Mouse (Mus musculus) limb, embryonic 11.5 days (tissue): Measurements from ENCODE around the gene Casq2. TPM values are rescaled to one million over a fixed set of nuclear protein-coding genes. Genes with fewer than 3 reads are reported as not detected.
A peak's percentile ranks its signal among the peaks of the same experiment; 100 is the strongest.

Experiments used
- ATAC-seq: fragments of 200-750 bp; cut with Nextera tagmentation; 2 replicates; pipeline ENCODE4 v1.8.0; 2017; ENCODE audit warnings: low read depth; ENCODE audit not compliant: insufficient number of reproducible peaks, low FRiP score, low TSS enrichment
- DNase-seq: peaks from one replicate; pipeline ENCODE4 v3.0.0-alpha.2; 2015; ENCODE audit warnings: low spot score
- H3K27ac ChIP-seq: fragments of 300-500 bp; sonication (generic); replicated peaks from 2 replicates; pipeline ENCODE4 v1.5.1; 2014; ENCODE audit warnings: low read depth, mild to moderate bottlenecking, low read length
- H3K27me3 ChIP-seq: fragments of 300-500 bp; sonication (generic); 2 replicates; pipeline ENCODE4 v1.6.1; 2014; ENCODE audit warnings: mild to moderate bottlenecking, low read length, mixed read lengths; ENCODE audit not compliant: control insufficient read depth, insufficient read depth
- H3K36me3 ChIP-seq: fragments of 300-500 bp; sonication (generic); 2 replicates; pipeline ENCODE4 v1.6.1; 2014; ENCODE audit warnings: mild to moderate bottlenecking, low read length, moderate library complexity, mixed read lengths; ENCODE audit not compliant: control insufficient read depth, insufficient read depth
- H3K4me1 ChIP-seq: fragments of 300-500 bp; sonication (generic); 2 replicates; pipeline ENCODE4 v1.6.1; 2014; ENCODE audit warnings: low read length, mixed read lengths; ENCODE audit not compliant: control insufficient read depth, insufficient read depth
- H3K4me2 ChIP-seq: fragments of 300-500 bp; sonication (generic); 2 replicates; pipeline ENCODE4 v1.6.1; 2014; ENCODE audit warnings: low read depth, mild to moderate bottlenecking, moderate library complexity; ENCODE audit not compliant: severe bottlenecking
- H3K4me3 ChIP-seq: fragments of 300-500 bp; sonication (generic); 2 replicates; pipeline ENCODE4 v1.5.1; 2014; ENCODE audit warnings: low read depth, low read length
- H3K9ac ChIP-seq: fragments of 300-500 bp; sonication (generic); 2 replicates; pipeline ENCODE4 v1.6.1; 2014; ENCODE audit warnings: mild to moderate bottlenecking, low read length
- H3K9me3 ChIP-seq: fragments of 300-500 bp; sonication (generic); 2 replicates; pipeline ENCODE4 v1.6.1; 2016; ENCODE audit warnings: low read length; ENCODE audit not compliant: control insufficient read depth
- WGBS: fragments of 180-500 bp; shearing (Covaris S2); extraction: QIAGEN DNeasy Blood & Tissue Kit; methylation state at CpG from one replicate; pipeline ENCODE4 v1.1.7; 2014; 5-methylcytosine and 5-hydroxymethylcytosine counted together
- polyA plus RNA-seq: library from polyadenylated mRNA; unstranded; fragments of >200 nt; fragmentation: Nextera tagmentation; extraction: Ambion mirVana; gene quantifications from 2 replicates; pipeline ENCODE4 v1.2.1, GENCODE M21; 2014

Gene Casq2
- polyA plus RNA-seq, 1 experiment from 2014 or later, result 2.4 TPM

DNA sequence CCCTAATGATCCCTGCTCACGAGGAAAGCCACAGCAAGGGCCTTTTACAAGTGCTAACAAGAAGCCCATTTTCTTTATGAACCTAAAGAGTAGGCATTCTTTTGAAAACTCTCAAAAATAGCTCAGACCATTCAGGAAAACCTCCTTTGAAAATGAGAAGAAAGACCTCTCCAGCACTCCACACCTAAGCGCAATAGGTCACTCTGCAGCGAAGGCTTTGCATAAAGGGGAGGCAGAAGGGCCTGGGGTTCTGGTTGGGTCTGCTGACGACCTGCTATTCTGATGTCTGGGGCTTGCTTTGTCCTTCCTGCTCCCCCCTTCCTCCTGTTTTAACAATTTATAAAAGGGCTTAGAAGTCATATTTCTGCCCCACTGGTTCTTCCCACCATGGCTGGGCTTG is 93.7 kb downstream of the Casq2 start:
- ATAC-seq (no peak), DNase-seq (no peak)
- H3K9ac ChIP-seq, result no peak overlapping the region
- no peak overlapping the region for H3K4me3 ChIP-seq
- no peak overlapping the region for H3K4me2 ChIP-seq
- 84% methylated on average over 4 of the region's 4 CpGs for WGBS
- H3K36me3 ChIP-seq, result no peaks in the 10 kb centered on the region; the same call in 1 of the 2 replicates
- no peak overlapping the region for H3K27ac ChIP-seq
- no peaks in the 10 kb centered on the region for H3K27me3 ChIP-seq
- peaks cover 3% of the 10 kb centered on the region for H3K4me1 ChIP-seq
- no peaks in the 10 kb centered on the region for H3K9me3 ChIP-seq

DNA sequence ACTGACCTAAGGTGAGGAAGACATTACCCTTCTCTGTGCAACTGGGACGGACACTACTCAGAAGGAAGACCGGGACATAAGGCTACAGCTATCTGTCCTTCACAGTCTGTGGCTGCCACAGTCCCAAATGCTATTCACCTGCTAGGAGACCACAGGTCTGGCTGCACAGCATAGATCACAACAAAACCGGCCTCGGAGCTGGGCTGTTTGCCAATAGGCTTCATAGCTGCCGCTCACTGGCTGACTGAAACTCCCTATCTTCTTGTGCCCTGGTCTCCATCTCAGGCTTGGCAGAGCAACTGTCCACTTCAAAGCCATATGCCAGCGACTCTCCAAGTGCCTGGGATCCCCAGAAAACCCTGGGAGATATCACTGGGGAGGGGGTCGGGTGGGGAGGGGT is 94.5 kb downstream of the Casq2 start:
- WGBS, result 87% methylated on average over 7 of the region's 7 CpGs
- H3K27me3 ChIP-seq, result no peaks in the 10 kb centered on the region
- no peak overlapping the region for H3K27ac ChIP-seq
- no peak for ATAC-seq
- H3K36me3 ChIP-seq, result no peaks in the 10 kb centered on the region; the same call in 1 of the 2 replicates
- no peak overlapping the region for H3K9ac ChIP-seq
- DNase-seq, result no peak
- H3K4me1 ChIP-seq, result peaks cover 8% of the 10 kb centered on the region
- no peak overlapping the region for H3K4me2 ChIP-seq
- H3K9me3 ChIP-seq, result no peaks in the 10 kb centered on the region
- H3K4me3 ChIP-seq, result no peak overlapping the region

- no peak overlapping the region for H3K4me2 ChIP-seq
- DNase-seq (no peak), ATAC-seq (no peak)
- H3K9ac ChIP-seq, result no peak overlapping the region
- H3K27me3 ChIP-seq, result no peaks in the 10 kb centered on the region
- no peaks in the 10 kb centered on the region for H3K9me3 ChIP-seq
- no peak overlapping the region for H3K4me3 ChIP-seq
- H3K4me1 ChIP-seq, result peaks cover 6% of the 10 kb centered on the region
- no peak overlapping the region for H3K27ac ChIP-seq
- WGBS, result 75% methylated on average over 4 of the region's 4 CpGs
- H3K36me3 ChIP-seq, result no peaks in the 10 kb centered on the region; the same call in 1 of the 2 replicates
Observed at GRCm38 (mm10) chr3:102181191-102181590, 95.0 kb downstream of the Casq2 start.

DNA sequence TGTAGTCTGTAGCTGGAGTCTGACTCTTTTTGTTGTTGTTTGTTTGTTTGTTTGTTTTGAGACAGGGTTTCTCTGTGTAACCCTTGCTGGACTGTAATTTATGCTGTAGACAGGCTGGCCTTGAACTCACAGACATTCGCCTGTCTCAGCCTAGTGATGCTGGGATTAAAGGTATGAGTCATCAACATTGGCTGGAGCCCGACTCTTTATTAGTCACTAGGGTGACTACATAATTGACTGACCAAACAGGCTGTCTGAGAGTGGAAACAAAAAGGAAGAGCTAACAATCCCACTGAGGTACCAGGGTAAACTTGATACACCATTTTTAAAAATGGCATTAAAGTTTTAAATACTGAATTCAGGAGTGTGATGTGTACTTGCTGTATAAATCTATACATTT is 96.4 kb downstream of the Casq2 start:
- DNase-seq, result no peak
- Histone ChIP-seq H3K9ac (no peak overlapping the region), H3K4me2 (no peak overlapping the region), H3K27ac (no peak overlapping the region), H3K4me1 (peaks cover 5% of the 10 kb centered on the region), H3K4me3 (no peak overlapping the region), H3K27me3 (no peaks in the 10 kb centered on the region), H3K9me3 (no peaks in the 10 kb centered on the region), H3K36me3 (no peaks in the 10 kb centered on the region; the same call in 1 of the 2 replicates)
- 86% methylated on average over 2 of the region's 2 CpGs for WGBS
- ATAC-seq, result no peak

GRCm38 (mm10) chr3:102184721-102185120 is 98.5 kb downstream of the Casq2 start:
- Histone ChIP-seq H3K4me1 (peaks cover 12% of the 10 kb centered on the region), H3K36me3 (no peaks in the 10 kb centered on the region; the same call in 1 of the 2 replicates), H3K9me3 (no peaks in the 10 kb centered on the region), H3K27me3 (no peaks in the 10 kb centered on the region), H3K27ac (no peak overlapping the region), H3K4me3 (no peak overlapping the region), H3K9ac (no peak overlapping the region), H3K4me2 (no peak overlapping the region)
- 35% methylated on average over 5 of the region's 5 CpGs for WGBS
- DNase-seq, result no peak
- ATAC-seq, result peak; percentile 63; the same call in 1 of the 2 replicates

- H3K27ac ChIP-seq, result no peak overlapping the region
- H3K9me3 ChIP-seq, result no peaks in the 10 kb centered on the region
- H3K36me3 ChIP-seq, result no peaks in the 10 kb centered on the region
- ATAC-seq (no peak), DNase-seq (no peak)
- H3K4me2 ChIP-seq, result no peak overlapping the region
- H3K4me1 ChIP-seq, result peaks cover 15% of the 10 kb centered on the region
- 88% methylated on average over 4 of the region's 4 CpGs for WGBS
- no peak overlapping the region for H3K4me3 ChIP-seq
- no peaks in the 10 kb centered on the region for H3K27me3 ChIP-seq
- no peak overlapping the region for H3K9ac ChIP-seq
Observed at GRCm38 (mm10) chr3:102187401-102187800, 101.2 kb downstream of the Casq2 start.

- Histone ChIP-seq H3K9me3 (no peaks in the 10 kb centered on the region), H3K36me3 (no peaks in the 10 kb centered on the region), H3K4me3 (no peak overlapping the region), H3K27me3 (no peaks in the 10 kb centered on the region), H3K4me2 (no peak overlapping the region), H3K27ac (no peak overlapping the region), H3K9ac (no peak overlapping the region), H3K4me1 (peaks cover 27% of the 10 kb centered on the region)
- 39% methylated on average over 6 of the region's 6 CpGs for WGBS
- ATAC-seq, result no peak
- DNase-seq, result no peak
Observed at GRCm38 (mm10) chr3:102188972-102189371, 102.8 kb downstream of the Casq2 start.

DNA sequence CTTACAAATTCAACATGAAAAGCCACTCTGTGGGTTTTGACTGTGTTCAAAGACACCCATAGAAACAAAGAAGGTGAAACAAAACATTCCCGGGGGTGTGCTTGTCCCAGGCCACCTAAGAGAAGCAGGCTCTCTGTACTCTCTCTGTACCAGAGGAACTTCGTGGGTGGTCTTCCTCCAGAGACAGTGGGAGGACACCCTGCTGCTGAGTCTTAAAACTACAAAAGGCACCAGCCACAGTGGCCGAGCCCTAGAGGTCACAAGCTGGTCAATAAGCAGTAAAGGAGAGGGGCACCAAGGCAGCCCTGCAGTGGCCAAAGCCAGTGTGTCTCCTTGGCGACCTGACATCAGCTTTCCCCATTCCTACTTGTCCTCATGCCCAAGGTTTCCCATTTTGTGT is 103.8 kb downstream of the Casq2 start:
- Histone ChIP-seq H3K9me3 (no peaks in the 10 kb centered on the region), H3K36me3 (no peaks in the 10 kb centered on the region), H3K27ac (no peak overlapping the region), H3K4me1 (peaks cover 36% of the 10 kb centered on the region), H3K9ac (no peak overlapping the region), H3K4me2 (no peak overlapping the region), H3K27me3 (no peaks in the 10 kb centered on the region), H3K4me3 (no peak overlapping the region)
- 5% methylated on average over 4 of the region's 4 CpGs for WGBS
- no peak for DNase-seq
- ATAC-seq, result no peak

DNA sequence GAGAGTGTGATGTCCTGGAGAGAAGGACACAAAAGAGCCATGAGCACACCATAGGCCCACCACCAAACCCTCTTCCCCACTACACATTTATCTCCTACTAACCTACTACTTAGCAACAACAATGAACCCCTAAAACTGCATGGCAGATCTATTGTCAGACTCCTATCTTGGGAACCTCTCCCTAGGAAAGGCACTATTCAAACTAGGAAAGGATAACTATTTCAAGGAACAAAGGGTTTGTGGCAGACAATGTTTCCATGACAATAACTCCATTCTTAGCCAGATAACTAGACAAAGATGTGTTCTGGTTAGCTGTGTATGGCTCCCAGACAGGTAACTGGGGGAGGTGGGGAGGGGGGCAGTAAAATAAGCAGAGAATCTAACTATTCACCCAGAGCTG is 104.4 kb downstream of the Casq2 start:
- H3K4me2 ChIP-seq, result no peak overlapping the region
- no peak overlapping the region for H3K9ac ChIP-seq
- H3K27me3 ChIP-seq, result no peaks in the 10 kb centered on the region
- H3K36me3 ChIP-seq, result no peaks in the 10 kb centered on the region
- no peak overlapping the region for H3K27ac ChIP-seq
- ATAC-seq, result no peak
- H3K9me3 ChIP-seq, result no peaks in the 10 kb centered on the region
- H3K4me3 ChIP-seq, result no peak overlapping the region
- H3K4me1 ChIP-seq, result peaks cover 37% of the 10 kb centered on the region
- DNase-seq, result no peak
